Mouse (Mus musculus): ENCODE measurements around the gene Exd2.

DNA sequence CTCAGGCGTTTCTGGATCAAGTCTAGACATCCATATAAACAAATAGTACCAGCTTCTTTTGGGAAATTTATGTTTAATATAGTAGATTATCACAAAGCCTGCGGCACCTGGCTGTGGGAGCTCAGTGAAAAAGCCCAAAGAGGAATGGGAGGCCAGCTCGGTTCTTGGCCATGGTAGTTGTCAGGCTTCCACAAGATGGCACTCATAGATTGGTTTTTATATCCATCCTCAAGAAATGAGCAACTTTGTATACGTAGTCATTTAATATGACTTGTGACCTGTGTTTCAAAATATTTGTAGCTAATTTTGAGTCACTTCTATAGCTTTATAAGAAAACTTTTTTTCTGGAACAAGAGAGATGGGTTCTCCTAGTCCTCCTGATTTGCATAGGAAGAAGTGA is 35.5 kb downstream of the Exd2 start:
- no peak for TF ChIP-seq TAL1 (IDR thresholded peaks at IDR 0.05; ENCODE audit: low read length)
- TF ChIP-seq GATA1 (IDR thresholded peaks at IDR 0.05; ENCODE audit: low read length) = no peak

All from erythroblast, embryonic 14.5 days (primary cell).